Mouse (Mus musculus) liver, adult 10 weeks (tissue): ENCODE results near the gene Olfr1291-ps1. TPM values are rescaled to one million over a fixed set of nuclear protein-coding genes. Genes with fewer than 3 reads are reported as not detected.

Experiments
- polyA plus RNA-seq: library from polyadenylated mRNA; stranded (reverse); fragments of 350-450 nt; fragmentation: Illumina TruSeq; extraction: RNeasy Lipid Tissue Mini Kit (QIAGEN cat#74804); gene quantifications from one replicate; pipeline ENCODE4 v1.2.3, GENCODE M21; 2014; ENCODE audit warnings: low read depth, low replicate concordance

The Olfr1291-ps1 gene
- polyA plus RNA-seq, result not detected

DNA sequence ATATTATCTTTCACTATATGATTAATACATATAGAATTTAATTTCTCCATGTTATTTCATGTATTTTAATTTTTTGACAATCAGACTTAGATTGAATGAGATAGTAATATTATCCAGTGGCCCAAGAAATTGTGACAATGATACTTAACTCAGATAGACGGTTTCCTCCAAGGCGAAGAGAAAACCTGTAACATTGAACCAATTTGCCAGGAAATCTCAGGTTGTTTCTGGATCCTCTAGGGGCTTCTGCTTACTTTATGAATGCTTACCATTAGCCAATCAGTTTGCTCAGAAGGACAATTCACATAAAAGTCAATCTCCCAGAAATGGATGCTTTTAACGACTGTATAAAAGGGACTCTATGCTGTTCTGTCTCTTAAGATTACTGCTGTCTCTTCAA lies at the start of gene Olfr1291-ps1:
Gene Olfr1291-ps1, plus strand, starts transcription at position 301 of the 400 bp plus-strand sequence.

DNA sequence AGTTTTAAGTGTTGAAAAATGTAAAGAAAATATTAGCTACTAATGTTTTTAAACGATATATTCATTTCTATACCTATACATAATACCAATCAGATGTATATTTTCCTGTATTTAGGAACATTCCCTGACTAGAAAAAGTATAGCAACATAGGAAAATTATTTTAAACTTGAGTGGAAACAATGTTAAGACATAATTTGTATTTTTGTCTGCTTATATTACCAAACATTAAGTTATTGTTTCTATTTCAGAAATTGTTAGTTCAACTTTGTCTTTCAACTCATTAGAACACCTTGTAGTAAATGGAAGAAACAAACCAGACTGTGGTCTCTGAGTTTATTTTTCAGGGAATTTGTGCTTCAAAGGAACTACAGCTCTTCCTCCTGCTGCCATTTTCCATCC lies 48.1 kb upstream of the Olfr1291-ps1 start, which contains the start of gene Olfr1287:
Gene Olfr1287, plus strand, starts transcription at position 301 of the 400 bp plus-strand sequence.

DNA sequence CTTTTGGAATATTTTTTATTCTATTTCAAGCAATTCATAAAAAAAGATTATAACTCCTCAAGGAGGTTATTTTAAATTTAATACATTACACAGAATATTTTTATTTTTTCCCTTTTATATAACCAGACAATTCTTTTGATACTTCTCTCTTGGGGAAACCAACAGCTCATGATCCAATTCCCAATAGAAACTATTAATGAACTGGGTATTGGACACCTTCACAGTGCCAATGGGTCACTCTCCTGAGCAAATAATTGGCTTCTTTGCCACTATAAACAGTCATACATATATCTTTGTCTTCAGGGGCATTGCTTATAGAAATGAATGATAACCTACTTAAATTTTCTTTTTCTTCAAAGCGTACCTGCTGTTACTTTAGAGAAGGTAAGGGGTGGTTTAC lies 23.2 kb upstream of the Olfr1291-ps1 start, which contains the start of gene Olfr1288:
Gene Olfr1288, plus strand, starts transcription at position 301 of the 400 bp plus-strand sequence.

DNA sequence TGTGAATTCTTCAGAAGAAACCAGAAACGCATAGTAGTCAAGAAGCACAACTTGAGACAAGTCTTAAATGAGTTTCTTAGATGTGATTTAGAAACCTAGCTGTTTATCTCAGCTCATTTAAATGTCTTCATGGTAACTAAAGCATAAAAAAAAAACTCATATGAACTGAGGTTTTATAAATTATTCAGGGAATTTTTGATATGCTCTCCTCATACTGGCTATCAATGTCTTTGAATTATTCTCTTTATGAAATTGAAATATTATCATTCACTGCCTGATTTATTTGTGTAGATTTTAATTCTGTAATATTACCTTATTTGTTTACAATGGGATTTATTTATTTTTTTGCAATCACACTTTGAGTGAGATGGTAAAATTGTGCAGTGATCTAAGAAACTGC lies 16.5 kb upstream of the Olfr1291-ps1 start, which contains the start of gene Olfr1289:
Gene Olfr1289, plus strand, starts transcription at position 301 of the 400 bp plus-strand sequence.

DNA sequence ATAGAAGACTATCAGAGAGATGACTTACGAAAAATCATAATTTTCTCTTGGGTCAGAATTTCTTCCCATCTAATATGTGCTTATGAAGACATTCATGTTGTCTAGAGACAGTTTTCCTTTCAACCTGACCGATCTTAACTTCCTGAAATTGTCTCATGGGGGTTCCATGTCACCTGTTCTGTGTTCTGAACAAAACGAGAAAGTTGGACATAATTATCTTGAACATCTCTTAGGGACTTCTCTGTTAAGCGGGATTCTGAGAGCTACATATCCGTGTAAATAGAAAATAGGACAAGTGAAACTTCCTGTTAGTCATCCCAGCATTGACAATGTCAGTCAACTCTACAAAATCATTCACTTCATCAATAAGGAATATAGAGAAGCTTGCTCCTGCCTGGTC lies 3.3 kb upstream of the Olfr1291-ps1 start, which contains the start of gene Olfr1290:
Gene Olfr1290, minus strand, starts transcription at position 101 of the 400 bp plus-strand sequence.

DNA sequence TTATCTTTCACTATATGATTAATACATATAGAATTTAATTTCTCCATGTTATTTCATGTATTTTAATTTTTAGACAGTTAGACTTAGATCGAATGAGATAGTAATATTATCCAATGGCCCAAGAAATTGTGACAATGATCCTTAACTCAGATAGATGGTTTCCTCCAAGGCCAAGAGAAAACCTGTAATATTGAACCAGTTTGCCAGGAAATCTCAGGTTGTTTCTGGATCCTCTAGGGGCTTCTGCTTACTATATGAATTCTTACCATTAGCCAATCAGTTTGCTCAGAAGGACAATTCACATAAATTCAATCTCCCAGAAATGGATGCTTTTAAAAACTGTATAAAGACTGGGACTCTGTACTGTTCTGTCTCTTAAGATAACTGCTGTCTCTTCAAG lies 27.9 kb downstream of the Olfr1291-ps1 start, which contains the start of gene Olfr1293-ps:
Gene Olfr1293-ps, plus strand, starts transcription at position 301 of the 400 bp plus-strand sequence.

DNA sequence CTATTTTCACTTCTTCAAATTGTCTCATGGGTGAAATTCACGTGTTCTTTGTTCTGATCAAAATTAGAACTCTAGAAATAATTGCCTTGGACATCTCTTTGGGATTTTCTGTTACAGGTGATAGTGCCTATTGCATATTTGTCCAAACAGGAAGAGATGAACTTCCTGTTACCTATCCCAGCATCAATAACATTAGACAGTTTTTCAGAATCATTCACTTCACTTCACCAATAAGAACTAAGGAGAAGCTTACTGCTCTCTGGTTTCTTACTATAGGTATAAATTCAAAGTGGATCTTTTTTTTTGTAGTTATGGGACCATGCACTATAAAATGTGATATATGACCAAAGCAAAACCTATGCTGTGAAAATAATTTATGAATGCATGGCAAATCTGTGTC lies 43.2 kb downstream of the Olfr1291-ps1 start, which contains the start of gene Olfr1294:
Gene Olfr1294, minus strand, starts transcription at position 101 of the 400 bp plus-strand sequence.

Other genes with a start within 250 kb of the Olfr1291-ps1 start
- gene Olfr1276, start 242.7 kb upstream of the Olfr1291-ps1 start, polyA plus RNA-seq, result not detected
- not detected for gene Olfr1277, start 223.1 kb upstream of the Olfr1291-ps1 start, polyA plus RNA-seq
- gene Olfr1278, start 207.0 kb upstream of the Olfr1291-ps1 start, polyA plus RNA-seq, result not detected
- not detected for gene Olfr1279, start 196.5 kb upstream of the Olfr1291-ps1 start, polyA plus RNA-seq
- gene Olfr1280, start 183.2 kb upstream of the Olfr1291-ps1 start, polyA plus RNA-seq, result not detected
- gene Olfr1281, start 170.7 kb upstream of the Olfr1291-ps1 start, polyA plus RNA-seq, result not detected
- not detected for gene Olfr1282, start 161.1 kb upstream of the Olfr1291-ps1 start, polyA plus RNA-seq
- gene Olfr1283, start 130.4 kb upstream of the Olfr1291-ps1 start, polyA plus RNA-seq, result not detected
- gene Olfr1284, start 121.7 kb upstream of the Olfr1291-ps1 start, polyA plus RNA-seq, result not detected
- gene Olfr1286, start 74.1 kb upstream of the Olfr1291-ps1 start, polyA plus RNA-seq, result not detected
- not detected for gene Olfr1287, start 48.0 kb upstream of the Olfr1291-ps1 start, polyA plus RNA-seq
- not detected for gene Olfr1288, start 23.1 kb upstream of the Olfr1291-ps1 start, polyA plus RNA-seq
- gene Olfr1289, start 16.4 kb upstream of the Olfr1291-ps1 start, polyA plus RNA-seq, result not detected
- not detected for gene Olfr1290, start 3.4 kb upstream of the Olfr1291-ps1 start, polyA plus RNA-seq
- not detected for gene Olfr1293-ps, start 28.0 kb downstream of the Olfr1291-ps1 start, polyA plus RNA-seq
- gene Olfr1294, start 43.1 kb downstream of the Olfr1291-ps1 start, polyA plus RNA-seq, result not detected
- gene Olfr1295, start 72.5 kb downstream of the Olfr1291-ps1 start, polyA plus RNA-seq, result not detected
- gene Olfr1297, start 129.3 kb downstream of the Olfr1291-ps1 start, polyA plus RNA-seq, result not detected
- not detected for gene Olfr1298, start 152.0 kb downstream of the Olfr1291-ps1 start, polyA plus RNA-seq
- not detected for gene Olfr1299, start 164.2 kb downstream of the Olfr1291-ps1 start, polyA plus RNA-seq